Mouse (Mus musculus): ENCODE data around the gene Pcdh15. TPM values are rescaled to one million over a fixed set of nuclear protein-coding genes. Genes with fewer than 3 reads are reported as not detected.

Gene Pcdh15
- polyA plus RNA-seq, 1 experiment from 2014 or later, result 1.9 TPM

DNA sequence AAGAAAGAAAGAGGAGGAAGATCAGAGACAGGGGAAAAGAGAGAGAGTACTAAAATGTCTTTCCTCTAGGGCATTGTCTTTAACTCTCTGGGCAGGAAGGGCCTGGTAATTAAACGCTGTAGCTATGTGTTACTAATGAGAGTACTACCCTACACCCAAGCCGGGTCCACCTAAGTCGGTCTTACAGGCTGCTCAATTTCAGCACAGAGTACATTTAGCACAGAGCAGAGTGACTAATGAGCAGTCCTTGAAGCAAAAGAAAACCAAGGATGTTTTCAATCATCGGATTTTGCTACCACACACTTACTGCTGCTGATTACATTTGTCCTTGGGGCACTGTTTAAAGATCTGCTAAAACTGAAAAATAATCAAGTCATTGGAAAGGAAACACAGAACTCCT is 788.6 kb downstream of the Pcdh15 start:
- H3K36me3 ChIP-seq (ENCODE audit: control insufficient read depth, insufficient read depth, low read length), result no peaks in the 10 kb centered on the region
- no peaks in the 10 kb centered on the region for H3K4me1 ChIP-seq (ENCODE audit: control insufficient read depth, insufficient read depth, low read length)
- no peaks in the 10 kb centered on the region for H3K9me3 ChIP-seq (replicated peaks; ENCODE audit: control insufficient read depth, low read length)
- H3K9ac ChIP-seq (ENCODE audit: low read length), result no peak overlapping the region
- WGBS, result 44% methylated on average over 4 of the region's 4 CpGs
- no peak for ATAC-seq
- no peak overlapping the region for H3K4me3 ChIP-seq (ENCODE audit: low read depth, low read length)
- DNase-seq (ENCODE audit: low spot score), result no peak
- no peak overlapping the region for H3K27ac ChIP-seq (ENCODE audit: low read depth, low read length)
- H3K27me3 ChIP-seq (replicated peaks; ENCODE audit: control insufficient read depth, insufficient read depth, low read length), result no peaks in the 10 kb centered on the region
- H3K4me2 ChIP-seq (ENCODE audit: low read length), result no peak overlapping the region

DNA sequence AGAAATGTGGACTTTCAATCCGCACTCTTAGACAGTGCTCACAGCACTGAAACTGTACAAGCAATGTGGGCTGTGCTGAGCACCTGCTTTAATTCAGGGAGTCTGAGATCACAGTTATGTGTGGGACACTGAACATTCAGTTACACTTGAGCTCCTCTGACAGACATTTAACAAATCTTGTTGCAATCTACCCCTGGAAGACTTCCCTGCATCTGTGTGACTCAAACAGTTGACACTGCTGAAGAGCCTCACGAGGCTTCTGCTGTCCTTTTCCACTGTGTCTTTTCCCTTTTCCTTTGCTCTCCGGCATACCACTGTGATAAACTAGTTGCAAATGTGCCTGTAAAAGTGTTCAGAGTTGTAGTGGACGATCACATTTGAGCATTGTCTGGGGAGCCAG is 793.1 kb downstream of the Pcdh15 start:
- Histone ChIP-seq H3K27me3 (replicated peaks; ENCODE audit: control insufficient read depth, insufficient read depth, low read length) (no peaks in the 10 kb centered on the region), H3K4me3 (ENCODE audit: low read depth, low read length) (no peak overlapping the region), H3K4me2 (ENCODE audit: low read length) (no peak overlapping the region), H3K27ac (ENCODE audit: low read depth, low read length) (no peak overlapping the region), H3K36me3 (ENCODE audit: control insufficient read depth, insufficient read depth, low read length) (no peaks in the 10 kb centered on the region), H3K4me1 (ENCODE audit: control insufficient read depth, insufficient read depth, low read length) (no peaks in the 10 kb centered on the region), H3K9ac (ENCODE audit: low read length) (no peak overlapping the region), H3K9me3 (replicated peaks; ENCODE audit: control insufficient read depth, low read length) (no peaks in the 10 kb centered on the region)
- no peak for ATAC-seq
- DNase-seq (ENCODE audit: low spot score), result no peak
- 93% methylated on average over 4 of the region's 4 CpGs for WGBS

DNA sequence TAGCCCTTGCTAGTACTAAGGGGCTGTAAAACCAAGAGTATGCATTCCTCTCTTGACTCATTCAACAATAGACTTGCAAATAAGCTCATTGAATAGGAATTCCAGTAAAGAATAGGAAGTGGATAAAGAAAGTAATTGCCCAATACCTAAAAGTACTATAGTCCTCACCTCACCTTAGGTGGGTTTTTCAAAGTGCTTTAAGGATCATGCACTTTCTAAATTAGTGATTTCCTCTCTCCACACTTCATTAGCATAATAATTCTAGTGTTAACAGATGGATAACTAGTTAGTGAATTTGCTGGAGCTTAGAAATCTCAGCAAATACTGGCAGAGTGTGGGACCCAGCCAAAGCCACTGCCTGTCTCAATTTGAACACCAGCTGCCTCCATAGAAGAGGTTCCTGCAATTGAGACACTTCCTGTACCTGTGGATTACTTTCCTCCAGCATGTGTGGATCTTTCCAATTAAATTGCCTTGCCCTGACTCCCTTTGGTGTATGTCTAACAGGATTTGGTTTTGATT is 797.0 kb downstream of the Pcdh15 start:
- H3K4me2 ChIP-seq (ENCODE audit: low read length), result no peak overlapping the region
- no peak overlapping the region for H3K4me3 ChIP-seq (ENCODE audit: low read depth, low read length)
- ATAC-seq, result peak; percentile 54
- no peak overlapping the region for H3K9ac ChIP-seq (ENCODE audit: low read length)
- no peaks in the 10 kb centered on the region for H3K27me3 ChIP-seq (replicated peaks; ENCODE audit: control insufficient read depth, insufficient read depth, low read length)
- H3K4me1 ChIP-seq (ENCODE audit: control insufficient read depth, insufficient read depth, low read length), result no peaks in the 10 kb centered on the region
- H3K27ac ChIP-seq (ENCODE audit: low read depth, low read length), result no peak overlapping the region
- no peaks in the 10 kb centered on the region for H3K9me3 ChIP-seq (replicated peaks; ENCODE audit: control insufficient read depth, low read length)
- DNase-seq (ENCODE audit: low spot score), result peak; percentile 37
- no peaks in the 10 kb centered on the region for H3K36me3 ChIP-seq (ENCODE audit: control insufficient read depth, insufficient read depth, low read length)

DNA sequence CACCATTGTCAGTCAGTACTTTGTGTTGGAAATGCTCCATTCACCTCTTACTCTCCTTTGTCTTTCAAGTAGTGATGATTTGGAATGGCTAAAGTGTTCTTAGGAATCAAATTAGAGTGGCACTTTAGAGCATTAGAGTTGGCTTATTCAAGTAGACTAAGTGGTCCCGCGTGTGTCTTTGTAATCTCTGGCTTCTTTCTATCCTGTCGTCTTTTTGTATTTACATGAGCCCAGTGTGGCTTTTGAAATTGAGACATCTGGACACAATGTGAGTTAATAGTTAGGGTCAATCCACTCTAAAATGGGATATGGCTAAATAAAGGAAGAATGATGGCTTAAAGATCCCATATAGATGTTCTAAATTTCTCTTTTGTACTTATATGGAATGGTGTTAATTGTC is 800.0 kb downstream of the Pcdh15 start:
- no peaks in the 10 kb centered on the region for H3K27me3 ChIP-seq (replicated peaks; ENCODE audit: control insufficient read depth, insufficient read depth, low read length)
- no peak for ATAC-seq
- WGBS, result 46% methylated on average over 3 of the region's 3 CpGs

DNA sequence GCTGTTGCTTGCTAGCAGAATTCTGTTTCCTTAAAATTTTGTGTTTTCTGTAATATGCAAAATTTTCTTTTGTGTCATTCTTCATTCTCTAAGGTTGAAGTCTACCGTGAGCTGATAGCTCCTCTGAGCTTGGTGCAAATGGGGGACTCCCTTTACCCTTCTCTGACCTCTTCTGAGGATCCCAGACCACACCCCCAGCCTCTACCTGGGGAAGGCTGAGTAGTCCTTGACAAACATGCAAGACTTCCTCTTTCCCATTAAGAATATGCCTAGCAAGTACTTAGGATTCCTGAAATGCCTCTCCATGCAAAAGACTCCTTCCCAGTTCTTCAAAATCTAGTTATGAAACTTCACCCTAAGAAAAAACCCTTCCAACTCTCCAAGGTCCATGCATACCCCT is 808.5 kb downstream of the Pcdh15 start:
- no peak overlapping the region for H3K9ac ChIP-seq (ENCODE audit: low read length)
- no peaks in the 10 kb centered on the region for H3K9me3 ChIP-seq (replicated peaks; ENCODE audit: control insufficient read depth, low read length)
- no peak for ATAC-seq
- 74% methylated on average over 1 of the region's 1 CpGs for WGBS
- no peaks in the 10 kb centered on the region for H3K27me3 ChIP-seq (replicated peaks; ENCODE audit: control insufficient read depth, insufficient read depth, low read length)
- DNase-seq (ENCODE audit: low spot score), result no peak
- no peak overlapping the region for H3K4me2 ChIP-seq (ENCODE audit: low read length)
- no peaks in the 10 kb centered on the region for H3K4me1 ChIP-seq (ENCODE audit: control insufficient read depth, insufficient read depth, low read length)
- H3K36me3 ChIP-seq (ENCODE audit: control insufficient read depth, insufficient read depth, low read length), result no peaks in the 10 kb centered on the region
- H3K27ac ChIP-seq (ENCODE audit: low read depth, low read length), result no peak overlapping the region
- no peak overlapping the region for H3K4me3 ChIP-seq (ENCODE audit: low read depth, low read length)

More for the DNA sequence above, 800.0 kb downstream of the Pcdh15 start:
- Histone ChIP-seq H3K4me3 (ENCODE audit: low read depth, low read length) (no peak overlapping the region), H3K36me3 (ENCODE audit: control insufficient read depth, insufficient read depth, low read length) (no peaks in the 10 kb centered on the region), H3K9ac (ENCODE audit: low read length) (no peak overlapping the region), H3K9me3 (replicated peaks; ENCODE audit: control insufficient read depth, low read length) (no peaks in the 10 kb centered on the region), H3K4me2 (ENCODE audit: low read length) (no peak overlapping the region), H3K4me1 (ENCODE audit: control insufficient read depth, insufficient read depth, low read length) (no peaks in the 10 kb centered on the region), H3K27ac (ENCODE audit: low read depth, low read length) (no peak overlapping the region)
- DNase-seq (ENCODE audit: low spot score), result no peak

DNA sequence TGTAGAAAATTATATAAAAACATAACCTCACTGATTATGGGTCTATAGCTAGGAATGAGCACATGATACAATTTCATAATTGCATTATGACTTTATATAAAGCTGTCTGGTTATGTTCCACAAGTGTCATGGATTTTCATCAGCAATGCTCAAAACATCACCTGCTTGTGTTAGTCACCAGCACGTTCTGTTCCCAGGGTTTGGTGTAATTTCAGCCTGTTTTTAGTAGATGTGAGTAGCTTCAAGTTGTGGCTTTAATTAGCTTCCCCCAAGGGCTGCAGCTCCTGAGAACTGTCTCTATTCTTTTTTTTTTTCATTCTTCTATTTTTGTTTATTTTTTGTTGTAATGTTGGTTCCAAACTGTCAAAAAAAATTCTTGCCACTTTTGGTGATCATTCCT is 809.4 kb downstream of the Pcdh15 start:
- no peak overlapping the region for H3K9ac ChIP-seq (ENCODE audit: low read length)
- 79% methylated on average over 1 of the region's 1 CpGs for WGBS
- H3K4me2 ChIP-seq (ENCODE audit: low read length), result no peak overlapping the region
- no peak for ATAC-seq
- H3K4me3 ChIP-seq (ENCODE audit: low read depth, low read length), result no peak overlapping the region
- H3K27ac ChIP-seq (ENCODE audit: low read depth, low read length), result no peak overlapping the region
- no peaks in the 10 kb centered on the region for H3K36me3 ChIP-seq (ENCODE audit: control insufficient read depth, insufficient read depth, low read length)
- no peaks in the 10 kb centered on the region for H3K27me3 ChIP-seq (replicated peaks; ENCODE audit: control insufficient read depth, insufficient read depth, low read length)
- H3K4me1 ChIP-seq (ENCODE audit: control insufficient read depth, insufficient read depth, low read length), result no peaks in the 10 kb centered on the region
- DNase-seq (ENCODE audit: low spot score), result no peak
- no peaks in the 10 kb centered on the region for H3K9me3 ChIP-seq (replicated peaks; ENCODE audit: control insufficient read depth, low read length)

DNA sequence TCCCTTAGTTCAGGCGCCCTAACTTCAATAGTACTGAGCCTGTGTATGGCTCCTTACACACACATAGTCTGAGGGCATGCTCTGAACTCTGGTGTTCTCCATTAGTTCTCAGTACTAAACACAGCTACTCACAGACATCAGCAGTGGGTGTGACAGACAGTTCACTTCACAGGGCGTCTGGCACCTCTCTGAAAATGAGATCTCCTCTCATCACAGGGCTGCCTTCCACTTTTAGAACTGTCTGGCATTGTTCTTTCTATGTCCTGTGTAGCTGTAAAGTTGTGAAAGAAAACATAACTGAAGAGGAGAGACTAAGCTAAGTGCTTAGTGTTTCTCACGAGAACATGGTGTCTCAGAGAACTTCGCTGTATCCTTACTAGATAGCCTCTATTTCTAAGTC is 816.0 kb downstream of the Pcdh15 start:
- 83% methylated on average over 4 of the region's 4 CpGs for WGBS
- no peak for DNase-seq (ENCODE audit: low spot score)
- no peak for ATAC-seq
- Histone ChIP-seq H3K4me3 (ENCODE audit: low read depth, low read length) (no peak overlapping the region), H3K36me3 (ENCODE audit: control insufficient read depth, insufficient read depth, low read length) (no peaks in the 10 kb centered on the region), H3K4me2 (ENCODE audit: low read length) (no peak overlapping the region), H3K27me3 (replicated peaks; ENCODE audit: control insufficient read depth, insufficient read depth, low read length) (no peaks in the 10 kb centered on the region), H3K4me1 (ENCODE audit: control insufficient read depth, insufficient read depth, low read length) (no peaks in the 10 kb centered on the region), H3K27ac (ENCODE audit: low read depth, low read length) (no peak overlapping the region), H3K9me3 (replicated peaks; ENCODE audit: control insufficient read depth, low read length) (no peaks in the 10 kb centered on the region), H3K9ac (ENCODE audit: low read length) (no peak overlapping the region)

DNA sequence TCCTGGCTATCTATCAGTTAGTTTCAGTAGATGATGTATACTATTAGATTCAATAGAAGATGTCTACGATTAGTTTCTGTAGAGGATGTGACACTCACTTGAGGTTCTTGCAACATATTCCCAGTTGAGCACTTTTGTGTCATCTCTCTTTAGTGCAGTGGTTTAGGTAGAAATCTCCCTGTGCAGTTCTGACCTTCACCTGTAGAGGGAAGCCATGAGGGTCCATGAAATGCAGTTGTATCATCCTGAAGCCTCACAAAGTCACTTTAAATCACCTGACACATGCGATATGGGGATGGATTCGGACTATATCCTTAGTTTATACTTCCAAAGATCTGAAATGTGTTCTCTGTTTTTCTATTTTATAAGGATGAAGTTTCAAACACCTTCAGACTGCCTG is 822.4 kb downstream of the Pcdh15 start:
- DNase-seq (ENCODE audit: low spot score) (peak; percentile 25), ATAC-seq (no peak)
- H3K27ac ChIP-seq (ENCODE audit: low read depth, low read length), result no peak overlapping the region
- no peak overlapping the region for H3K4me3 ChIP-seq (ENCODE audit: low read depth, low read length)
- H3K4me2 ChIP-seq (ENCODE audit: low read length), result no peak overlapping the region
- H3K9ac ChIP-seq (ENCODE audit: low read length), result no peak overlapping the region
- H3K27me3 ChIP-seq (replicated peaks; ENCODE audit: control insufficient read depth, insufficient read depth, low read length), result no peaks in the 10 kb centered on the region
- 68% methylated on average over 3 of the region's 3 CpGs for WGBS
- no peaks in the 10 kb centered on the region for H3K4me1 ChIP-seq (ENCODE audit: control insufficient read depth, insufficient read depth, low read length)
- H3K9me3 ChIP-seq (replicated peaks; ENCODE audit: control insufficient read depth, low read length), result no peaks in the 10 kb centered on the region
- no peaks in the 10 kb centered on the region for H3K36me3 ChIP-seq (ENCODE audit: control insufficient read depth, insufficient read depth, low read length)

DNA sequence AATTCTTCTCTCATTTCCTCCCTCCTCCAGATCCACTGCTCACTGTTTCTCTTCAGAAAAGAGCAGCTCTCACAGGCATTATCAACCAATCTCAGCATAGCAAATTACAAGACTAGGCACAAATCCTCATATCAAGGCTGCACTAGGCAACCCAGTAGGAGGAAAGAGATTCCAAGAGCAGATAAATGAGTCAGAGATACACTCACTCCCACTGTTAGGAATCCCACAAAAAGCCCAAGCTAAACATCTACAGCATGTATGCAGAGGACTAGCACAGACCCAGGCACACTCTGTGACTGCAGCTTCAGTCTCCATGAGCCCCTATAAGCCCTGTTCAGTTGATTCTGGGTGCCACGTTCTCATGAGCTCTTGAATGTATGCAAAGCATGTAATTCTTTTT is 829.5 kb downstream of the Pcdh15 start:
- no peaks in the 10 kb centered on the region for H3K9me3 ChIP-seq (replicated peaks; ENCODE audit: control insufficient read depth, low read length)
- no peaks in the 10 kb centered on the region for H3K36me3 ChIP-seq (ENCODE audit: control insufficient read depth, insufficient read depth, low read length)
- no peaks in the 10 kb centered on the region for H3K4me1 ChIP-seq (ENCODE audit: control insufficient read depth, insufficient read depth, low read length)
- no peak overlapping the region for H3K27ac ChIP-seq (ENCODE audit: low read depth, low read length)
- DNase-seq (ENCODE audit: low spot score) (no peak), ATAC-seq (no peak)
- no peaks in the 10 kb centered on the region for H3K27me3 ChIP-seq (replicated peaks; ENCODE audit: control insufficient read depth, insufficient read depth, low read length)
- WGBS, result 47% methylated on average over 1 of the region's 1 CpGs
- H3K9ac ChIP-seq (ENCODE audit: low read length), result no peak overlapping the region
- no peak overlapping the region for H3K4me3 ChIP-seq (ENCODE audit: low read depth, low read length)
- H3K4me2 ChIP-seq (ENCODE audit: low read length), result no peak overlapping the region
